Mouse (Mus musculus) hindbrain, embryonic 11.5 days (tissue): ENCODE data around the gene Cntn1. TPM values are rescaled to one million over a fixed set of nuclear protein-coding genes. Genes with fewer than 3 reads are reported as not detected.

Source experiments
- ATAC-seq: fragments of 200-750 bp; cut with Nextera tagmentation; 2 replicates; pipeline ENCODE4 v1.8.0; 2017; ENCODE audit warnings: mild to moderate bottlenecking, moderate TSS enrichment, moderate library complexity; ENCODE audit not compliant: low FRiP score
- DNase-seq: peaks from one replicate; pipeline ENCODE4 v3.0.0-alpha.2; 2015; ENCODE audit warnings: low spot score
- H3K27ac ChIP-seq: fragments of 300-500 bp; sonication (generic); 2 replicates; pipeline ENCODE4 v1.5.1; 2014; ENCODE audit warnings: mild to moderate bottlenecking, low read depth, low read length
- H3K27me3 ChIP-seq: fragments of 300-500 bp; sonication (generic); 2 replicates; pipeline ENCODE4 v1.6.1; 2014; ENCODE audit warnings: mild to moderate bottlenecking, low read length, moderate library complexity, mixed read lengths; ENCODE audit not compliant: control insufficient read depth, insufficient read depth
- H3K36me3 ChIP-seq: fragments of 300-500 bp; sonication (generic); 2 replicates; pipeline ENCODE4 v1.6.1; 2014; ENCODE audit warnings: mild to moderate bottlenecking, low read length, moderate library complexity, mixed read lengths; ENCODE audit not compliant: control insufficient read depth, insufficient read depth
- H3K4me1 ChIP-seq: fragments of 300-500 bp; sonication (generic); replicated peaks from 2 replicates; pipeline ENCODE4 v1.6.1; 2014; ENCODE audit warnings: low read length, mixed read lengths; ENCODE audit not compliant: control insufficient read depth, insufficient read depth
- H3K4me2 ChIP-seq: fragments of 300-500 bp; sonication (generic); replicated peaks from 2 replicates; pipeline ENCODE4 v1.6.1; 2014; ENCODE audit warnings: mild to moderate bottlenecking, low read depth, low read length
- H3K4me3 ChIP-seq: fragments of 300-500 bp; sonication (generic); 2 replicates; pipeline ENCODE4 v1.5.1; 2014; ENCODE audit warnings: low read depth, low read length
- H3K9ac ChIP-seq: fragments of 300-500 bp; sonication (generic); 2 replicates; pipeline ENCODE4 v1.6.1; 2014; ENCODE audit warnings: low read depth, low read length
- H3K9me3 ChIP-seq: fragments of 300-500 bp; sonication (generic); 2 replicates; pipeline ENCODE4 v1.6.1; 2016; ENCODE audit warnings: low read length; ENCODE audit not compliant: control insufficient read depth
- WGBS: fragments of 180-500 bp; shearing (Covaris S2); extraction: QIAGEN DNeasy Blood & Tissue Kit; methylation state at CpG from one replicate; pipeline ENCODE4 v1.1.7; 2014; 5-methylcytosine and 5-hydroxymethylcytosine counted together
- polyA plus RNA-seq: library from polyadenylated mRNA; unstranded; fragments of >200 nt; fragmentation: Nextera tagmentation; extraction: Ambion mirVana; gene quantifications from 2 replicates; pipeline ENCODE4 v1.2.1, GENCODE M21; 2014

Gene Cntn1
- polyA plus RNA-seq, 1 experiment from 2014 or later, result 4.5 TPM

DNA sequence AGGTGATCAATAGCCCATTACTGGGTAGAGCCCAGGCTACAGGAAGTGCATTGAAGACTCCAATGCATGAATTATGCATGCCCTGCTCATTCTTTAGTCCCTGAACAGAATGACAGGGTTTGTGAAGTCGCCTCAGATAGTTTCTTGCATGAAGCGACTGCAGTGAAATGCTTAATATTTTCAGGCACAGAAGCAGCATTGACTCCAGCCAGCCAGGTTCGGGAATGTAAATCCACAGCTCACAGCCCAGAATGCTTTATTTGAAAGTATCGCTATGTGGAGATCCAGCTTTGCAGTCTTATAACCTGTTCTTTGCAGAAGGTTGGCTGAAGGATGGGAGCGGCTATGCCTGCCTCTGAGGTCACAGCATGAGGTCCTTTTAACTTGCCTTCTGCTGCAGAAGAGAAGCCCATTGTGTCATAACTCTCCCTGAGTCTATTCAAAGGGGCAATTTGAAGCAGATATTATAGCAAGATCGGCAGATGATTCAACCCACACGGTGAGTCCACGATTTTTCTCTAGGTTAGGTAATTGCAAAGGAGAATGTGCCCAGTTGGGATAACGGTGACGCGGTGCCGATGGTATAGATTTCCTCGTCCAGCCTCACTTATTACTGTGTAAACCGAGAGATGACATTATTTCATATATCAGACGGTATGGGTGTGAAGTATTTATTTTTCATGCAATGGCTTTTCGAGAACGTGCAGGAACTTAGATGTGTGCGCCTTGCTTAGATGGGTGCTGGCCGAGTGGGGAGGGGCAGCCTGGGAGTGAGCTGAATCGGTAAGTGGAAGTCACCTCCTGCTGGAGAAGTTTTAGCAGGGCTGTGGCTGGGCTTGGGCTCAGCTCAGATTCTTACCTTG, 110.4 kb downstream of the Cntn1 start:
- H3K36me3 ChIP-seq, result no peaks in the 10 kb centered on the region
- peak; percentile 33 for DNase-seq
- peak; percentile 91 for ATAC-seq
- H3K27ac ChIP-seq, result 0 out of 2 replicates have a peak overlapping the region, but pooled peaks have one; percentile 54
- H3K27me3 ChIP-seq, result no peaks in the 10 kb centered on the region
- no peaks in the 10 kb centered on the region for H3K9me3 ChIP-seq
- peak overlapping the region; percentile 25; the same call in 1 of the 2 replicates for H3K9ac ChIP-seq
- H3K4me1 ChIP-seq, result no peaks in the 10 kb centered on the region
- H3K4me2 ChIP-seq, result peak overlapping the region; percentile 27
- WGBS, result 37% methylated on average over 20 of the region's 20 CpGs
- H3K4me3 ChIP-seq, result peak overlapping the region; percentile 29

DNA sequence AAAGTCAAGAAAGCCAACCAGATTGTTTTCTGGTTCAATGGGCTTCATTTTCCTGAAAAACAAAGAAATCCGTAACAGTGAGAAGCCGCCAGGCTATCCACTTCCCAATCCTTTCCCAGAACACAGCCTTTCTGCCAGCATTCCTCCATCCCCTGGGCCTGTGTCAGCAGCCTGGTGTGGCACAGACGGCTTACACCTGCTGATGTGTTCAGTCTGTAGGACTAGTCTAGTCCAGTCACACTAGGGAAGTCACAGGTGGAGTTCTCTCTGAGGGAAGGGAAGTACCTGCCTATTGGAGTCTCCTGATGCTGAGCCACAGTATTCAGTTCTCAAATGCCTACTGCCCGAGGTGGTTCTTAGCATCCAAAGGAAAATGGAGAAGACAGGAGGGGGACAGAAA, 111.9 kb downstream of the Cntn1 start:
- H3K4me1 ChIP-seq, result no peaks in the 10 kb centered on the region
- H3K27me3 ChIP-seq, result no peaks in the 10 kb centered on the region
- H3K9ac ChIP-seq, result no peak overlapping the region
- no peak overlapping the region for H3K4me3 ChIP-seq
- no peak for DNase-seq
- no peak for ATAC-seq
- H3K36me3 ChIP-seq, result no peaks in the 10 kb centered on the region
- H3K4me2 ChIP-seq, result no peak overlapping the region
- WGBS, result 71% methylated on average over 4 of the region's 4 CpGs
- H3K9me3 ChIP-seq, result no peaks in the 10 kb centered on the region
- H3K27ac ChIP-seq, result no peak overlapping the region

DNA sequence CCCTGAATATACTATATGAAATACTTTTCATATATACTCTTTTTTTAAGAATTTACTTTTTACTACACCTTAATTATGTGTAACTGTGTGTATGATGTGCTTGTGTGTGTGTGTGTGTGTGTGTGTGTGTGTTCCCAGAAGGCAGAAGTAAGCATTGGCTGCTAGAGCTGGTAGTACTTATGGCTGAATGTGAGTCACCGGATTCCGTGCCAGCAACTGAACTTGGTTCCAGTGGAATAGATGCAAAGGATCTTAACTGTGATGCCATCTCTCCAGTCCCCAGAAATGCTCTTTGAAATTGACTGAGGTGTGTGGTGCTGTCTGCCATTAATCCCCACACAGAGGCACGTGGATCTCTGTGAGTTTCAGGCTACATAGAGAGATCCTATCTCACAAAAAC, 113.2 kb downstream of the Cntn1 start:
- WGBS, result 82% methylated on average over 3 of the region's 3 CpGs
- H3K9ac ChIP-seq, result no peak overlapping the region
- no peak overlapping the region for H3K4me3 ChIP-seq
- DNase-seq, result no peak
- H3K4me1 ChIP-seq, result no peaks in the 10 kb centered on the region
- no peak for ATAC-seq
- H3K27ac ChIP-seq, result no peak overlapping the region
- H3K4me2 ChIP-seq, result no peak overlapping the region
- H3K9me3 ChIP-seq, result no peaks in the 10 kb centered on the region
- no peaks in the 10 kb centered on the region for H3K36me3 ChIP-seq
- H3K27me3 ChIP-seq, result no peaks in the 10 kb centered on the region

DNA sequence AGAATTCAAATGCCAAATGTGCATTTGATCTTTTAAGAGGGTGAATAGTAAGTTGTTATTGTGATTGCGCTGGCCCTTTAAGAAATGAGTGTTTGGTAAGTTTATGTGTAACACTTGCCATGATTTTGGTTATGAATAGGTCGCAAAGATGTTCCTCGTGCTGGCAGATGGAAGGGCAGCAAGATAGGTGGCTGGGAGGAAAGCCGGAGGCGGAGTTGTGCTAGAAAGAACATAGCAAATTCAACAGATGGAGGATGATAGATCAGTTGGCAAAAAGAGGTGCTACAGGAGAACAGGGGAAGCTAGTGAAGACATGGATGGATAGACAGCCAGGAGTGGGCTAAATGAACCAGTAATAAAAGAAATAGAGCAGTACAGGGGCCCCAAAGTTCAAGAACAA, 115.3 kb downstream of the Cntn1 start:
- Histone ChIP-seq H3K9me3 (no peaks in the 10 kb centered on the region), H3K4me3 (no peak overlapping the region), H3K4me2 (no peak overlapping the region), H3K4me1 (no peaks in the 10 kb centered on the region), H3K27me3 (no peaks in the 10 kb centered on the region), H3K9ac (no peak overlapping the region), H3K27ac (no peak overlapping the region), H3K36me3 (no peaks in the 10 kb centered on the region)
- no peak for DNase-seq
- ATAC-seq, result no peak
- WGBS, result 79% methylated on average over 5 of the region's 5 CpGs

DNA sequence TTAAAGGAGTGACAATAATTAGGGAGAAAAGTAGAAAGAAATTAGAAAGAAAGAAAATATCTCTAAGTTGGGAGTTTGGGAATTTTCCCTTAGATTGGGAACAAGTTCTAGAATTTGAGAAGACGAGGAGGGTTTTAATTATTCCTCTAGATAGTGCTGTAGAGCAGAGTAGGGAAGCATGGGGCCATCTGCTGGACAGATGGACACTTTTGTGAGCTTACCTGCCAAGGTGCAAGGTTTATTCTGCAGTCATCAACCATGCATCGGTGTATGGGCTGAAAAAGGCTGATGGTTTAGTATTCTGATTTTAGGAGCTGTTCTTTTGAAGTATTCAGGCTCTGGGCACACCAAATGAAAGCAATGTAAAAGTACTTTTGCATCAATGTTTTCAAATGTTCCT, 124.8 kb downstream of the Cntn1 start:
- DNase-seq (no peak), ATAC-seq (no peak)
- no peaks in the 10 kb centered on the region for H3K27me3 ChIP-seq
- no peak overlapping the region for H3K4me2 ChIP-seq
- H3K9me3 ChIP-seq, result no peaks in the 10 kb centered on the region
- no peaks in the 10 kb centered on the region for H3K36me3 ChIP-seq
- H3K4me3 ChIP-seq, result no peak overlapping the region
- no peaks in the 10 kb centered on the region for H3K4me1 ChIP-seq
- WGBS, result 83% methylated on average over 2 of the region's 2 CpGs
- no peak overlapping the region for H3K9ac ChIP-seq
- no peak overlapping the region for H3K27ac ChIP-seq

DNA sequence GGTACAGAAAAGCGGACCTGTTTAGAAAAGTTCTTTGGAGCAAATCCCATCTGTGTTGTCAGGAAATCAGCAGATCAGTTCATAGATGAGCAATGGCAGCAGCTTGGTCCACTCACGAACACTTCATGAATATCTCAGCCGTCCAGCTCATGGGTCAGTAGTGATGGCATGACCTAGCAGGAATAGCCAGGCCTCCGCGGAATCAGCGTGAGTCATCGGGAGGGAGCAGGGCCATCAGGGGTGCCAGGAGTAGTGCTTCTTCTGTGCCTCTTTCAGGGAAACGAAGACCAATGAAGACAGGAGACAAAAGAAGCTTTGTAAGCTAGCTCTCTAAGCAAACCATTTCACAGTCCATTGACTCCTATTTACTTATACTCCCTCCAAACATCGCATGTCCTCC, 126.4 kb downstream of the Cntn1 start:
- no peak for DNase-seq
- Histone ChIP-seq H3K36me3 (no peaks in the 10 kb centered on the region), H3K4me1 (no peaks in the 10 kb centered on the region), H3K27me3 (no peaks in the 10 kb centered on the region), H3K27ac (no peak overlapping the region), H3K4me2 (no peak overlapping the region), H3K9ac (no peak overlapping the region), H3K4me3 (no peak overlapping the region), H3K9me3 (no peaks in the 10 kb centered on the region)
- 54% methylated on average over 9 of the region's 9 CpGs for WGBS
- ATAC-seq, result no peak

DNA sequence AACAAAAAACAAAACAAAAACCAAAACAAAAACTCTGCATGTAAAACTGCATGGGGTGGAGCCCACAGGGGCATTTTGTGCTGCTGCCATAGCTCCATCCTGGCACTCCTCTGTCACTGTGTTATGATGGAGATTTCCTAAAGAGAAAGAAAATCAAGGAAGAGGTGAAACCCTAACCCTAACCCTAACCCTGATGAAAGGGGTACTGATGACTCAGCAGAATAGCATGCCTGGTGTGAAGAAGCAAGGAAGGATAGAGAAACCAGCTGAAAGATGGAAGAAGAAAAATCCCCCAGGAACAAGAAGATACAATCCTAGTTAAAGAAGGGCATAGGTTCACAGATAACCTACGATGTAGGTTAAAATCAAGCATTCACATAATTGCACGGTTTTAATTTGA, 134.5 kb downstream of the Cntn1 start:
- ATAC-seq, result no peak
- no peak for DNase-seq
- no peaks in the 10 kb centered on the region for H3K9me3 ChIP-seq
- H3K27ac ChIP-seq, result no peak overlapping the region
- no peak overlapping the region for H3K9ac ChIP-seq
- H3K4me1 ChIP-seq, result no peaks in the 10 kb centered on the region
- WGBS, result 95% methylated on average over 2 of the region's 2 CpGs
- no peaks in the 10 kb centered on the region for H3K27me3 ChIP-seq
- H3K4me3 ChIP-seq, result no peak overlapping the region
- no peaks in the 10 kb centered on the region for H3K36me3 ChIP-seq
- H3K4me2 ChIP-seq, result no peak overlapping the region

DNA sequence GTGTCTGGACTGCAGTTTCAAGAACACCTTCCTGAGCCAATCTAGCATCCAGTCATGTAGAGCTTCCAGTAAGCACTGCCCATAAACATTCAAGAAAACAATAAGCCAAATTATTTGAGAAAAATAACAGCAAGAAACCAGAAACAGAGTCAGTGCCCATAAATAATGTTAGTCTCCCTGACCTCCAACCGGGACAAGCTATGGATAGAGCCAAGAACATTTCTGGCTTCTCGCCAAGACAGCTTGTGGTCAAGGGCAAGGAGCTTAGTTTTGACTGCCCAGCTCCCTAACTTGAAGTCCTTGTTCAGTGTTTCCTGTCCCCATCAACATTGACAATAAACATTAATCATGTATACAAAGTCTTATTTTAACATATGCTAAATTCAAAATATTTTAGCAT, 139.0 kb downstream of the Cntn1 start:
- H3K27me3 ChIP-seq, result no peaks in the 10 kb centered on the region
- no peaks in the 10 kb centered on the region for H3K36me3 ChIP-seq
- ATAC-seq, result no peak
- no peaks in the 10 kb centered on the region for H3K4me1 ChIP-seq
- WGBS, result 94% methylated on average over 2 of the region's 2 CpGs
- H3K4me2 ChIP-seq, result no peak overlapping the region
- H3K4me3 ChIP-seq, result no peak overlapping the region
- H3K27ac ChIP-seq, result no peak overlapping the region
- no peaks in the 10 kb centered on the region for H3K9me3 ChIP-seq
- H3K9ac ChIP-seq, result no peak overlapping the region
- no peak for DNase-seq

DNA sequence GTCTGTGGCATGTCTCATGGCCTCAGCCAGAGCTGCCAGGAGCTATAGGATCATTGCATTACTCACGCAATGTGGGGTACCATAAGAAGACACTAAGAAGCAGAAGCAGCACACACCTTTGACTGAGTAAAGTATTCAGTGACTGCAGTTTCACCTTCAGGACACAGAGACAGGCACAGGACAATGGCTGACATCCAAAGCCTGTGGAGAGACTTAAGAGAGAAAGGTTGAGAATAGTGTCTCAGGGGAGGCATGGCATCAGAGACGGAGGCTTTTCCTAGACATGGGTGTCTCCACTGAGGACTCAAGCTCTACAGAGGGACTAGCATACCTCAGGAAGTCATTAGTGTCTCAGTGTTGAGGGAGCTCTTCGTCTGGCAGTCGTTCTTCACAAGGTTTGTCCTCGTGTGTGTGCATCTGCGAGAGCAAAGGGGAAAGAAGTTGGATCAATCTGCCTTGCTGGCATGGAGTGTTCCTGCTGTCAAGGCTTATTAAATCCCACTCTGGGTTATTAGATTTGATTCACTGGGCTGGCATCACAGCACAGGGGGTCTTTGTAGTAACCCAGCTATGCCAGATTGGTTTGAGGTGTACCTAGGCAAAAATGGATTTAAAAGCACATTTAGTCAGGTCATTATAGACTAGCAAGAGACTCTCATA, 149.5 kb downstream of the Cntn1 start:
- H3K27ac ChIP-seq, result no peak overlapping the region
- DNase-seq (no peak), ATAC-seq (no peak)
- no peaks in the 10 kb centered on the region for H3K9me3 ChIP-seq
- H3K27me3 ChIP-seq, result no peaks in the 10 kb centered on the region
- no peak overlapping the region for H3K9ac ChIP-seq
- 80% methylated on average over 6 of the region's 6 CpGs for WGBS
- no peaks in the 10 kb centered on the region for H3K36me3 ChIP-seq
- no peak overlapping the region for H3K4me2 ChIP-seq
- H3K4me3 ChIP-seq, result no peak overlapping the region
- no peaks in the 10 kb centered on the region for H3K4me1 ChIP-seq
